Mouse (Mus musculus): ENCODE data around the gene Gm14085.

Gm14085 gene

DNA sequence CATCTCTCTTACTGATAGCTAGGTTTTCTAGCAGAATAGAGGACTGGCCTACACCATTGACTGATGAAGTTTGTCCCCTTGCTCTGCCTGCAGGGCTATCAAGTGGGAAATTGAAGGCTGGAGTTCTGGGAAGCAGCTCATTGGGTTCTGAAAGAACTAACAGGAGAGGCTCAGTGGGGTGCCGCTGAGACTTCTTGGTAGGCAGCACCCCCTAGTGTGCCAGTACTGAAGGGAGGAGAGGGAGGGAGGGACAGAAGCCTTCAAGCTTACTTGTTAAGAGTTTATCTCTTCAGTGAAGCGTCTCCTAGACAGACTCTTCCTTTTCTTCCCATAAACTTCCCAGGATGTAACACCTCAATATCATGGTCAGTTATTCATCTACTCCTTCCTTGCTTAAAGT, 73.6 kb downstream of the Gm14085 start:
- peak; percentile 99 for ATAC-seq (ENCODE audit: low TSS enrichment)

- no peak for ATAC-seq (ENCODE audit: low TSS enrichment)
These were observed 76.5 kb downstream of the Gm14085 start for GRCm38 (mm10) chr2:122561221-122561620.

DNA sequence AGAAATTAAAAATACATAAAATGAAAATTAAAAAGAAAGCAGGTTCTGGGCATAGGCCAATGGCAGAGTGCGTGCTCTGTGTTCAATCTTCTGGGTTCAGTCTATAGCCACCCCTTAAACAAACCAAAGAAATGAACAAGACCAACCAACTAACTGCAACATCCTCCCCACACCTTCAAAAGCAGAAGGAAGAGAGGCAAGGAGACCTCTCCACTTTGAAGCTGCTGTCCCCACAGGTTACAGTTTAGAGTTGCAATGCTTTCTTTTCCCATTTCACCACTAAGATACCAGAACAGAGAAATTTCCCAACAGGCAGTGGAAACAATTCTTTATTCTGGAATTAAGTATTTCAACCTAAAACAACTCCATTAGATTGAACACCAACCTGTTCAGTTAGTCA, 77.5 kb downstream of the Gm14085 start:
- no peak for ATAC-seq (ENCODE audit: low TSS enrichment)

DNA sequence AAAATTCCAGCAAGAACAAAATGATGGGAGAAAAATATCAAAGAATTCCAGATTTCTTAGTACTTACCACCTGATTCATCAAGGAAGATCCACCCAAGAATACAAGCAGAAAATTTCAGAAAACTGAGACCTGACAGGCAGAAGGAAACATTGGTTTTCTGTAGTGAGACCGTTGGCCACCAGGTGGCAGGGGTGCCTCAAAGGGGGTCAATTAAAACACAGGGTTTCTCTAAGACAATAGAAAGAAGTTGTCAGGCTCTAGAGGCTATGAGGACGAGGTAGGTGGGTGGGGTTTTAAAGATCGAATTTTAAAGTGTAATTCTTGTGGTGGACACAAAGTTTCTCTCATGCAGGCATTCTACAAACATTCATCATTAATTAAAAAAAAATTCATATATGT, 84.7 kb downstream of the Gm14085 start:
- peak; percentile 85 for ATAC-seq (ENCODE audit: low TSS enrichment)

- ATAC-seq (ENCODE audit: low TSS enrichment), result no peak
These were observed 85.7 kb downstream of the Gm14085 start for GRCm38 (mm10) chr2:122570430-122570829.

DNA sequence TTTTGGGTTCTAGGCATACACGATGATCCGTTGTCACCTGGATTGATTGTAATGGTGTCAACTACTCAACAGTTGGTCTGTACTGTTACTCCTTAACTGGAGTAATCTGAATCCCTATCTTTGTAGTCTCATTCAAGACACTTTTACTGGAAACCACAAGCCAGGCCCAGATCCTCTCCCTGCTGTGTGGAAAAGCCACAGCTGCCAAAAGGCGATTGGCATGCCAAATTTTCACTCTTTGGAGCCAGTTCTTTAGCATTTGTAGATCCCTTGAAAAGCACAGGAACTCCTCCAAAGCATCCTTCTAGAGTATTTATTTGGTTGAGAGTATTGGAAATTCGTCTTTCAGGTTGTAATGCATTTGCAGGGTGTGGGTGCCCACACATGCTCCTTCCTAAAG, 86.6 kb downstream of the Gm14085 start:
- no peak for ATAC-seq (ENCODE audit: low TSS enrichment)

DNA sequence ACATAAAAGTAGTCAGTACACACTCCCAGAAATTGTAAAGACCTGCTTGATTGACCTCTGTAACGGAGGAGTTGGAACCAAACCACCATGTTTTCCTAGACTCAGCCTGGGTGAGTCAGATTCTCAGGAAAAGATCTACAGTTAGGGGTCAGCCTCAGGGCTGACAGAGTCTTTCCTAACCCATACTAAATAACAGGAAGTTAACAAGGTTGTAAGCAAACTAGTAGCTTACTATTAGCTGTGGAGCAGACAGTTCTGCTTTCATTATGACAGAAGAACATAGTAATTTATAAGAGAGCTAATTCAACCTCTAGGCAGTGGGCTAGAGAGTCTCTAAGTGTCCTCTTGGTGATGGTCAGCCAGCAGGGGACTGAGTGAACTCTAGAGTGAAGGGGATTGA, 87.7 kb downstream of the Gm14085 start:
- ATAC-seq (ENCODE audit: low TSS enrichment), result no peak

DNA sequence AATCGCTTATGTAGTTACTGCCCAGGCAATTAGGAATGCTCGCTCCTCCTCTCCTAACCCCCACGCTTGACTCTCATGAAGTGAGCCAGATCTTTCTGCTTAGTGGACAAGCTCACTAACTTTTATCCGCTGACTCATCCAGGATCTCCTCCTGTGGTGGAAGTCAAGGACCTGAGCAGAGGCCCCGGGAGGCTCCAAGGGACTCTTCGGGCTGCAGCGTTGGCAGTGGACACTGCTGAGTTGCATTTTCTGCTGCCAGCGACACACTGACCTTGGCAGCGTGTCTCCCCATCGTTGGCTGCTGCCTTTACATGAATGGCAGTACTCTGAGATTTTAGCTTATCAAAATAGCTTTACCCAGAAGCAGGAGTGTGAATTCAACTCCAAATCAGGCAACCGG, 90.7 kb downstream of the Gm14085 start:
- ATAC-seq (ENCODE audit: low TSS enrichment), result no peak

- ATAC-seq (ENCODE audit: low TSS enrichment), result no peak
These were observed 91.6 kb downstream of the Gm14085 start for GRCm38 (mm10) chr2:122576295-122576694.

- no peak for ATAC-seq (ENCODE audit: low TSS enrichment)
These were observed 92.6 kb downstream of the Gm14085 start for GRCm38 (mm10) chr2:122577316-122577715.

All from frontal cortex, adult (tissue).